Mouse (Mus musculus): ENCODE data around the gene Cryba4. TPM values are rescaled to one million over a fixed set of nuclear protein-coding genes. Genes with fewer than 3 reads are reported as not detected.
A peak's percentile ranks its signal among the peaks of the same experiment; 100 is the strongest.

Gene Cryba4
- 1.6 and 1.9 TPM in 2 replicates for polyA plus RNA-seq (2015; fragmentation: Nextera tagmentation; extraction: Ambion mirVana)

DNA sequence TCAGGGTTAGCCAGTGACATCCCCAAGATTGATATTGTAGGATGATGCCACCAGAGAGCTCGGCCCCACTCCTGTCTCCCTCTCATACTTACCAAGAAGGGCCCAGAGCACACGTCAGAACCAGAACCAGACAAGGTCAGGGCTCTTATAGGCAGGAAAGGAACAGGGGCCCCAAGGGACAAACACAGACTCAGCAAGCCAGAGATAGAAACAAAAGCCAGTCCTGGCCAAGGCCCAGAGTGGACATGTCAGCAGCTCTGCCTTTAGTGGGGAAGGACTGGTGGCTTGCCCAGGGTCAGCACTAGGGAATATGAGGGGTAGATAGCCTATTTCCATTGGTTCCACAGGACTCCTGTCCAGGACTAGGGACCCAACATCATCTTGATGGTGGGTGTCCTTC, at the start of gene Cryba4:
TSS of gene Cryba4 (minus strand) at position 119 of the 400 bp plus-strand sequence.
- Histone ChIP-seq H3K27me3 (replicated peaks) (peaks cover 46% of the 10 kb centered on the region), H3K36me3 (no peaks in the 10 kb centered on the region), H3K4me3 (no peak within 1 kb of the TSS), H3K9ac (no peak within 1 kb of the TSS), H3K27ac (replicated peaks) (no peak within 1 kb of the TSS), H3K4me1 (peaks cover 36% of the 10 kb centered on the region), H3K9me3 (no peaks in the 10 kb centered on the region), H3K4me2 (no peak within 1 kb of the TSS)
- ATAC-seq (ENCODE audit: extremely low read depth, insufficient number of reproducible peaks, low FRiP score, low TSS enrichment) = no peak
- WGBS = 37% methylated on average over 2 of the region's 2 CpGs

DNA sequence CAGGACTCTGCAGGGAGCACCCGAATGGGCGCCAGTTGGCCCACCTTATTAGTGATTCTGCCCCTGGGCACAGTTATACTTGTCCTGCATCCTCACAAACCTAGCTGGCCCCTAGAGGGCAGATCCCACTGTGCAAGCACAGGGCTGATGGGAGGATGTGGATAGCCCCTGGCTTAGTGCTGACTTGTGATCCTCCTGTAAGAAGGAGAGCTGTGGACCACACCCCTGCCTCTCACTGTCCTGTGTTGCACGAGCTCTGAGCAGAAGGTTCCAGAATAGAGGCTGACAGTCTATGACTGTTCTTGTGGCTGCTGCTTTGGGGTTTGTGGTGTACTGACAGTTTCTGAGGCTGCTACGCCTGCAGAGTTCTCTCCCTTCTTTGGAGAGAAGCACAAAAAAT, 49.4 kb upstream of the Cryba4 start:
- H3K36me3 ChIP-seq = peaks cover 29% of the 10 kb centered on the region
- no peaks in the 10 kb centered on the region for H3K27me3 ChIP-seq (replicated peaks)
- no peak overlapping the region for H3K4me2 ChIP-seq
- no peak overlapping the region for H3K4me3 ChIP-seq
- 73% methylated on average over 4 of the region's 4 CpGs for WGBS
- peaks cover 39% of the 10 kb centered on the region for H3K4me1 ChIP-seq
- H3K9me3 ChIP-seq = no peaks in the 10 kb centered on the region
- no peak overlapping the region for H3K9ac ChIP-seq
- ATAC-seq (ENCODE audit: extremely low read depth, insufficient number of reproducible peaks, low FRiP score, low TSS enrichment) = no peak
- H3K27ac ChIP-seq (replicated peaks) = no peak overlapping the region

DNA sequence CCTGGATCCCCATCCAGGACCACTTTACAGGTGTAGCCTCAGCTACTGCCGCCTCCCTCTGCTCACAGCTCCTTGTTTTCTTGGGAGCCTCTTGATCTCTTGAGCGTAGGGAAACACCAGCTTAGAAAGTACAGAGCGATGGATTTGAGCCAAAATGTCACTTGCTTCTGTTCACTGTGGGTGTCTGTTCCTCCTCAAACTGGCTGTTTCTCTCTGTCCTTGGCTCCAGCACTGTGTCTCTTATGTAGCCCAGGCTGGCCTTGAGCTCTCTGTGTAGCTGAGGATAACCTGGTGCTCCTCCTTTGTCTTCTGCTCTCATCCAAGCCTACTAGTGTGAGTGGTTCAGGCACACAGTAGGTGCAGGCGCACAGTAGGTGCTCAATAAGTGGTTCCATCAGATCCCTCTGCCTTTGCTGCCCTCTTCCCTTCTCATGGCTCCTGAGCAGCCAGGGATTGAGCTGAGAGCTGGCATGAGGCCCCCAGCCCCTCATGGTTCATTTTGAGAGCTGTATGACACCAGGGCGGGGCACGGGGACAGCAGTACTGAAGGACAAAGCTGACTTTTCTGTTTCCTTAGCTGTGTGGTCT, 48.5 kb upstream of the Cryba4 start:
- Histone ChIP-seq H3K9ac (no peak overlapping the region), H3K27me3 (replicated peaks) (no peaks in the 10 kb centered on the region), H3K4me1 (peaks cover 48% of the 10 kb centered on the region), H3K4me2 (no peak overlapping the region), H3K27ac (replicated peaks) (no peak overlapping the region), H3K4me3 (no peak overlapping the region), H3K9me3 (no peaks in the 10 kb centered on the region), H3K36me3 (peaks cover 23% of the 10 kb centered on the region)
- ATAC-seq (ENCODE audit: extremely low read depth, insufficient number of reproducible peaks, low FRiP score, low TSS enrichment) = no peak
- 83% methylated on average over 6 of the region's 6 CpGs for WGBS

DNA sequence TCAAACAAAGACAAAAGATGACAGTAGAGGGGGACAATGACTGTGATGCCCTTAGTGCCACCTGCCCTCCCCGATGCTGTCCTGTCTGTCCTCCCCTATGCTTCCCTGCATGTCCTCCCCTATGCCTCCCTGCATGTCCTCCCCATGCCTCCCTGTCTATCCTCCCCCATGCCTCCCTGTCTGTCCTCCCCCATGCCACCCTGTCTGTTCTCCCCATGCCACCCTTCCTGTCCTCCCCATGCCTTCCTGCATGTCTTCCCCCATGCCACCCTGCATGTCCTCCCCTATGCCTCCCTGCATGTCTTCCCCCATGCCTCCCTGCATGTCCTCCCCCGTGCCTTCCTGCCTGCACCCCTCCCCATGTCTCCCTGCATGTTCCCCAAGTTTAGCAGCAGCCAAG, 47.8 kb upstream of the Cryba4 start:
- peaks cover 16% of the 10 kb centered on the region; the same call in 1 of the 2 replicates for H3K36me3 ChIP-seq
- no peak for ATAC-seq (ENCODE audit: extremely low read depth, insufficient number of reproducible peaks, low FRiP score, low TSS enrichment)
- H3K27me3 ChIP-seq (replicated peaks) = no peaks in the 10 kb centered on the region
- no peak overlapping the region for H3K27ac ChIP-seq (replicated peaks)
- no peak overlapping the region for H3K4me2 ChIP-seq
- H3K4me1 ChIP-seq = peaks cover 55% of the 10 kb centered on the region
- no peaks in the 10 kb centered on the region for H3K9me3 ChIP-seq
- H3K4me3 ChIP-seq = no peak overlapping the region
- no peak overlapping the region for H3K9ac ChIP-seq
- WGBS = 69% methylated on average over 2 of the region's 2 CpGs

DNA sequence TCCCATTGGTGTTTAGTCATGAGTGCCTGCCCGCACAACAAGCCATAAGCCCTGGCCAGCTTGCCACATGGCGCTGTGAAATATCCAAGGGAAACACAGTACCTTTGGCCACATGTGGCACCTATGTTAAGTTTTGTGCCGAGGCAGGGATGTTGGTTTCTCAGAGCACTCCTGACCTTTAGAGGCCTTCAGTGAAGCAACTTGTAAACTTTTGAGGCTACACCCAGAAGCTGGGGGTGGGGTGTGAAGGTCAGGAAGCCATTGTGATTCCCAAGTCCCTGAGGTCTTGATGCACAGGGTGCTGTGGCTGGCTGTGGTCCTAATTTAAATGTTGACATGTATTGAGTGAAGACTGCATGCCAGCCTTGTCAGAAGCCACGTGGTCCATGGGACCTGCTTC, 47.1 kb upstream of the Cryba4 start:
- peak overlapping the region; percentile 63 for H3K27ac ChIP-seq (replicated peaks)
- no peak for ATAC-seq (ENCODE audit: extremely low read depth, insufficient number of reproducible peaks, low FRiP score, low TSS enrichment)
- WGBS = 82% methylated on average over 4 of the region's 4 CpGs
- H3K9ac ChIP-seq = no peak overlapping the region
- H3K9me3 ChIP-seq = no peaks in the 10 kb centered on the region
- peaks cover 10% of the 10 kb centered on the region; the same call in 1 of the 2 replicates for H3K36me3 ChIP-seq
- H3K4me1 ChIP-seq = peaks cover 62% of the 10 kb centered on the region
- H3K4me3 ChIP-seq = no peak overlapping the region
- no peak overlapping the region for H3K4me2 ChIP-seq
- H3K27me3 ChIP-seq (replicated peaks) = no peaks in the 10 kb centered on the region

DNA sequence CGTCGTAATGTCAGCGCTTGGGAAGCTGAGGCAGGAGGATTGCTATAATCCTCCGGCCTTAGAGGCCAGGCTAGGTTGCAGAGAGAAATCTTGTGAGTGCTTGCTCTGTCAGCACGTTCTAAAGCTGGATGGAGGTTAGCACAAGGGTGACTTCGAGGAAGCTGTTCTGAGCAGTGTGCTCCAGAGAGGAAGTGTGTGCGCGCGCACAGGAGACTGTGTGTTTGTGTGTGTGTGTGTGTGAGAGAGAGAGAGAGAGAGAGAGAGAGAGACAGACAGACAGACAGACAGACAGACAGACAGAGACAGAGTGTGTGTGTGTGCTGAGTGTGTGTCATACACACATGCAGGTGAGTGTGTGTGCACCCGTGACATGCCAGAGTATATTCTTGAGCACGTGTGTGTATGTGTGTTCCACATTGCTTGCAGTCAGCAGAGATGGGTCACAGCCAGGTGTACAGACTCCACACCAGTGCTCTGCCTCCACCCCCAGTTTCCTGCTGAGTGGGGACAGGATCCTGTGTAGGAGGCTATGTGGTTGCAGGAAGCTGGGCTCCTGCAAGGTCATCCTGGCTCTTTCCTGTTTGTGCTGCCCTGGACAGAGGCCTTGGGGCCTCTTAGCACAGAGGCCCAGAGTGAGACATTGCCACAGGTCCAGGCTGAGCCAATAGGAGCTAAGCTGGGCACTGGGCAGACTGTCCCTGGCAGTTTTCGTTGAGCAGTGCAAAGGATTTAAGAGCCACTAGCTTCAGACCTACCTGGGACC, 46.1 kb upstream of the Cryba4 start:
- Histone ChIP-seq H3K4me2 (no peak overlapping the region), H3K4me3 (no peak overlapping the region), H3K27me3 (replicated peaks) (no peaks in the 10 kb centered on the region), H3K4me1 (peaks cover 71% of the 10 kb centered on the region), H3K36me3 (peaks cover 5% of the 10 kb centered on the region; the same call in 1 of the 2 replicates), H3K9me3 (no peaks in the 10 kb centered on the region), H3K9ac (peak overlapping the region; percentile 24; the same call in 1 of the 2 replicates), H3K27ac (replicated peaks) (peak overlapping the region; percentile 63)
- WGBS = 72% methylated on average over 12 of the region's 12 CpGs
- ATAC-seq (ENCODE audit: extremely low read depth, insufficient number of reproducible peaks, low FRiP score, low TSS enrichment) = no peak

DNA sequence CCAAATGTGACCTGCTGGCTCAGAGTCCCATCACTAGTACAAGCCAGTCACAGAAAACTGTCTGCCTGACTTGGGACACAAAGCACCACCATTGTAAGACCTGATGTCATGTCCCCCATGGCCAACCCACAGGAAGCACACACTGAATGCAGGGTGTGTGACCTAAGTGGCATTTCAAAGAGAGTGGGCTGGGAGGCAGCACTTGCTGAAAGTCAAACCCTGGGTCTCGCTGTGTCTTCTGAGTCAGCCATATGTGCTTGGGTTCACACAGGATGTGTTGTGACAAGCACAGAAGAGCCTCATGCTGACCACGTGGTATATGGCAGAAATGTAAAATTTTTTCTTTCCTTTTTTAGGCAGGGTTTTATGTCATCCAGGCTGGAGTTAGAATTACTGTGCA, 44.9 kb upstream of the Cryba4 start:
- Histone ChIP-seq H3K27ac (replicated peaks) (peak overlapping the region; percentile 63), H3K9ac (0 out of 2 replicates have a peak overlapping the region, but pooled peaks have one; percentile 29)

DNA sequence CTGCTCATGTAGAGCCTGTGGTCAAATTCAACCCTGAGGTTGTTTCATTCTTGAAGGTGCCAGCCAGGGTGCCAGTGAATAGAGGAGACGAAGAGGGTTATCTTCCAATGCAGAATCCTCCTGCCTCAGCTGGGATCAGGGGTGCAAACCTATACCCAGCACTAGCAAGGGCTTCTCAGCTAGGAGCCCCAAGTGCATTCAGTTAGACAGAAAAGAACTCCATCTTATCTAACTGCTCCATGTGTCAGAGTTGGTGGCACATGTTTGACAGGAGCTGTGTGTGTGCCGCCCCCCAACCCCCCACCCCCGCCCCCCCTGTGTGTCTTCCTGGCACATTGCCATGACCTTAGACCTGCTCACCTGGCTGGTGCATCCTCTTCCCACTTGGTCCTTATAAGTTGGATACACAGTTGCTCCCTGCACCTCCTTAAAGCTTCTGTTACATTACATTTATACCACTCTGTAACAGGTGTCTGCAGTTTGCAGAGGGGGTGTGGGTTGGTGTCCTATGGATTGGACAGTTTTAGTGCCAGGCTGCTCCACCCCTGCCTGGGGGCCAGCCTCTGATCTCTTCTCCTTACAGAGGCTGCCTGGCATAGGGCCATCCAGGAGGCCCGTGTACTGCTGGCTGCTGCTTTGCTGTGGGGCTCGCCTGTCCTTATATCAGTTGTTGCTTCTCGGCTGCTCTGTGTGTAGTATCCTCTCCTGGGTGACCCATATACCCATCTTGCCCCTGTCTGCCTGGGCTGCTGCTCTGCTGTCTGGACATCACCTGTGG, 44.3 kb upstream of the Cryba4 start:
- H3K4me2 ChIP-seq = no peak overlapping the region
- H3K4me1 ChIP-seq = peaks cover 88% of the 10 kb centered on the region
- H3K27me3 ChIP-seq (replicated peaks) = no peaks in the 10 kb centered on the region
- H3K36me3 ChIP-seq = no peaks in the 10 kb centered on the region
- no peaks in the 10 kb centered on the region for H3K9me3 ChIP-seq
- H3K27ac ChIP-seq (replicated peaks) = peak overlapping the region; percentile 63
- ATAC-seq (ENCODE audit: extremely low read depth, insufficient number of reproducible peaks, low FRiP score, low TSS enrichment) = no peak
- 0 out of 2 replicates have a peak overlapping the region, but pooled peaks have one; percentile 29 for H3K9ac ChIP-seq
- no peak overlapping the region for H3K4me3 ChIP-seq
- WGBS = 33% methylated on average over 6 of the region's 6 CpGs

More for the DNA sequence above, 44.9 kb upstream of the Cryba4 start:
- Histone ChIP-seq H3K4me2 (no peak overlapping the region), H3K9me3 (no peaks in the 10 kb centered on the region), H3K4me3 (no peak overlapping the region), H3K36me3 (peaks cover 3% of the 10 kb centered on the region; the same call in 1 of the 2 replicates), H3K4me1 (peaks cover 83% of the 10 kb centered on the region), H3K27me3 (replicated peaks) (no peaks in the 10 kb centered on the region)
- 58% methylated on average over 2 of the region's 2 CpGs for WGBS
- ATAC-seq (ENCODE audit: extremely low read depth, insufficient number of reproducible peaks, low FRiP score, low TSS enrichment) = no peak

DNA sequence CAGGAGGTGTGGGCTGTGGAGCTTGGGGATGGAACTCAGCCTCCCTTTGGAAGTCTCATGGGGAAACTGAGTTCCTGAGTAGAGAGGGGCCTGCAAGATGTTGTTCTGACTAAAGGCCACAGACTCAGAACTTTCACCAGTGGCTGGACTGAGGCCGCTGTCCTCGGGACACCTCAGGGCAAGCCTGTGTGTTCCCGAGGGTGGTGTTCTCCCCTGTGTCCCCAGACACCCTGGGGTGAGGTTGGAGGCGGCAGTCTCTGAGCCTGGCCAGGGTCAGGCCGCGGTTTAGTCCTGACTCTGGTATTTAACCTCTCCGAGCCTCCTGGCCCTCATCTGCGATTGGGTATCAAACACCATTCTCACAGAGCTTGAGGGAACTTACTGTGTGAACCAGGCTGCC, 43.2 kb upstream of the Cryba4 start:
- H3K4me3 ChIP-seq = no peak overlapping the region
- H3K9me3 ChIP-seq = no peaks in the 10 kb centered on the region
- no peaks in the 10 kb centered on the region for H3K36me3 ChIP-seq
- no peak overlapping the region for H3K9ac ChIP-seq
- H3K27ac ChIP-seq (replicated peaks) = no peak overlapping the region
- H3K27me3 ChIP-seq (replicated peaks) = no peaks in the 10 kb centered on the region
- H3K4me2 ChIP-seq = no peak overlapping the region
- WGBS = 65% methylated on average over 8 of the region's 8 CpGs
- peaks cover 87% of the 10 kb centered on the region for H3K4me1 ChIP-seq
- no peak for ATAC-seq (ENCODE audit: extremely low read depth, insufficient number of reproducible peaks, low FRiP score, low TSS enrichment)

DNA sequence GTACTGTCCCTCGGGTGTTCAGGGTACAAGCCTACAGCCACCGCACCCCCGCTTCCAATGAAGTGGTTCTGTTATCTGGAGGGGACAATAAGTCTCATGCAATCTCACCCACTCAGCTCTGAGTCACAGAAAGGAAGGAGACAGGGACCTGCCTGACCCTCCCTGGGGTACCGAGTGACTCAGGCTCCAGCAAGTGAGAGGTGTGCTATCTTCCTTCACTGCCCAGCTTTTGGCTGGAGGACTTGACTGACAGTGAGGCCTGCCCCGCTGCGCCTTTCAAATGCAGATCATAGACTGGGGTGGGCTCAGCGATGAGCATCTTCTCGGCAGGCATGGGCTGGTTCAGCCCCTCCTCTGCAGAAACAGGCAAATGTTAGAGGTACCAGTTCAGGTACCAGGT, 42.8 kb upstream of the Cryba4 start:
- Histone ChIP-seq H3K9me3 (no peaks in the 10 kb centered on the region), H3K27ac (replicated peaks) (no peak overlapping the region), H3K4me2 (no peak overlapping the region), H3K9ac (no peak overlapping the region), H3K36me3 (no peaks in the 10 kb centered on the region), H3K4me3 (no peak overlapping the region), H3K4me1 (peaks cover 83% of the 10 kb centered on the region), H3K27me3 (replicated peaks) (no peaks in the 10 kb centered on the region)
- WGBS = 33% methylated on average over 8 of the region's 8 CpGs
- ATAC-seq (ENCODE audit: extremely low read depth, insufficient number of reproducible peaks, low FRiP score, low TSS enrichment) = no peak

DNA sequence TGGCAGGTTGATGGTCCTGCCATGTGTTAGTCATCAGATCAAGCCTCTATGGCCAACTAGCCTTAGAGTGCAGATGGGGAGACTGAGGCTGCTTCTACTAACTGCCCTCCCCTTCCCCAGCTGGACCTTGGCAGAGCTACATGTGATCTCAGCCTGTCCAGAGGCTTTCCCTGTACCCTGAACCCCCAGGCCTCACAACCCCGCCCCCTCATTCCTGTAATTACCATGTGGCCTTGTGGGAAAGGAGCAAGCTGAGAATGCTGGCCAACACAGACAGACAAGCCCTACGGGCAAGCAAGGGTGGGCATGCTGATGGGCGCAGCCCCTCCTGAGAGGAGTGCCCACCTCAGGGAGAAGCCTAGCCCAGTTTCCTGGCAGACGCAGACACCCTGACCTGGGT, 42.4 kb upstream of the Cryba4 start:
- 73% methylated on average over 4 of the region's 4 CpGs for WGBS
- peaks cover 81% of the 10 kb centered on the region for H3K4me1 ChIP-seq

More for the DNA sequence above, 42.4 kb upstream of the Cryba4 start:
- no peaks in the 10 kb centered on the region for H3K9me3 ChIP-seq
- no peak for ATAC-seq (ENCODE audit: extremely low read depth, insufficient number of reproducible peaks, low FRiP score, low TSS enrichment)
- no peaks in the 10 kb centered on the region for H3K27me3 ChIP-seq (replicated peaks)
- H3K36me3 ChIP-seq = no peaks in the 10 kb centered on the region
- H3K4me3 ChIP-seq = no peak overlapping the region
- H3K4me2 ChIP-seq = no peak overlapping the region
- H3K27ac ChIP-seq (replicated peaks) = 0 out of 2 replicates have a peak overlapping the region, but pooled peaks have one; percentile 36
- no peak overlapping the region for H3K9ac ChIP-seq

Measured in heart, embryonic 13.5 days (tissue).